Mouse (Mus musculus) thymus, adult 2 months (tissue): Measurements from ENCODE around the gene Tspyl2. TPM values are rescaled to one million over a fixed set of nuclear protein-coding genes. Genes with fewer than 3 reads are reported as not detected.
"Not testable (repeated sequence)": the region's sequence is repeated elsewhere in the genome, so short reads cannot be mapped to it uniquely, and the experiment has no call there.

Source experiments
- DNase-seq: peaks from one replicate; pipeline ENCODE4 v3.0.0; 2021
- H3K27ac ChIP-seq: fragments of 200-500 bp; 2 replicates; pipeline ENCODE4 v1.5.1; 2012; ENCODE audit warnings: low read length, control low read depth; ENCODE audit not compliant: control insufficient read depth, insufficient read depth
- H3K27me3 ChIP-seq: fragments of 200-500 bp; 2 replicates; pipeline ENCODE4 v1.6.1; 2012; ENCODE audit warnings: mild to moderate bottlenecking, low read length, moderate library complexity, mixed read lengths; ENCODE audit not compliant: control insufficient read depth, insufficient read depth
- H3K36me3 ChIP-seq: fragments of 200-500 bp; 2 replicates; pipeline ENCODE4 v1.6.1; 2012; ENCODE audit warnings: mild to moderate bottlenecking, low read length, moderate library complexity; ENCODE audit not compliant: control insufficient read depth, insufficient read depth
- H3K4me1 ChIP-seq: fragments of 200-500 bp; replicated peaks from 2 replicates; pipeline ENCODE4 v1.6.1; 2012; ENCODE audit warnings: low read length; ENCODE audit not compliant: control insufficient read depth, insufficient read depth
- H3K4me3 ChIP-seq: fragments of 200-500 bp; 2 replicates; pipeline ENCODE4 v1.5.1; 2012; ENCODE audit warnings: mild to moderate bottlenecking, low read length, control low read depth, moderate library complexity; ENCODE audit not compliant: control insufficient read depth, insufficient read depth
- CTCF ChIP-seq: fragments of 200-500 bp; IDR thresholded peaks from 2 replicates; pipeline ENCODE4 v1.5.1; 2012; ENCODE audit warnings: mild to moderate bottlenecking, control low read depth, low read length, moderate library complexity, borderline replicate concordance; ENCODE audit not compliant: control insufficient read depth, poor library complexity, insufficient read depth; ENCODE audit errors: extremely low read depth
- POLR2A ChIP-seq: fragments of 200-500 bp; IDR thresholded peaks from 2 replicates; pipeline ENCODE4 v1.6.1; 2012; ENCODE audit warnings: mild to moderate bottlenecking, low read length, control low read depth, moderate library complexity; ENCODE audit not compliant: control insufficient read depth, poor library complexity, insufficient read depth; ENCODE audit errors: extremely low read depth
- WGBS: fragments of 180-500 bp; shearing (Covaris S2); methylation state at CpG from one replicate; pipeline ENCODE4 v1.1.7; 2018; 5-methylcytosine and 5-hydroxymethylcytosine counted together
- polyA plus RNA-seq: library from polyadenylated mRNA; depleted of rRNA; stranded (reverse); fragments of >200 nt; gene quantifications from 2 replicates; pipeline ENCODE4 v1.2.3, GENCODE M21; 2012

Tspyl2 gene
- polyA plus RNA-seq, 1 experiment, result 34.6 TPM

DNA sequence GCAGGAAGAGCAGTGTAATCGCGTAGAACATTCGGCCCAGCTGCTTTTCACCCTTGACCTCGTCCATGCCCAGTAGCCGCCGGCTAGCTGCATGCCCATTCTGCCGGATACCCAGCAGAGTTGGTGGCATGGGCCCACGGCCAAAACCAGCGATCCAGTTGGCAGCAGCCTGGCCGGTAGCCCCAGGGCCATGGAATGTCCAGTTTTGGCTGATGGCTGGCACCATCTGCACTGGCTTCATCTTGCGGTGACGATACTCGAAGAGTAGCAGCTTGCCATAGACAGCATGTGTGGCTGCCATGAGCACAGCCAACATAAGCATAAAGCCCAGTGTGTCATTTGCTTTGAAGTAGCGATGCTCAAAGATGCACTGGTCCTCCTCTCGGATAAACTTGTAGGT, 4.4 kb upstream of the Tspyl2 start:
- H3K27ac ChIP-seq, result no peak overlapping the region
- TF ChIP-seq POLR2A, result no peak
- TF ChIP-seq CTCF, result no peak
- H3K4me1 ChIP-seq, result peaks cover 4% of the 10 kb centered on the region; the same call in 1 of the 2 replicates
- no peaks in the 10 kb centered on the region for H3K27me3 ChIP-seq
- DNase-seq, result no peak
- 96% methylated on average over 15 of the region's 15 CpGs for WGBS
- no peak overlapping the region for H3K4me3 ChIP-seq
- H3K36me3 ChIP-seq, result no peaks in the 10 kb centered on the region

- Histone ChIP-seq H3K4me1 (peaks cover 7% of the 10 kb centered on the region; the same call in 1 of the 2 replicates), H3K4me3 (peak overlapping the region; percentile 57), H3K27me3 (no peaks in the 10 kb centered on the region), H3K36me3 (no peaks in the 10 kb centered on the region), H3K27ac (peak overlapping the region; percentile 74; the same call in 1 of the 2 replicates)
- 27% methylated on average over 6 of the region's 6 CpGs for WGBS
- DNase-seq, result no peak
- TF ChIP-seq CTCF, result no peak
- no peak for TF ChIP-seq POLR2A
These were observed 678 bp upstream of the Tspyl2 start for GRCm38 (mm10) chrX:152342903-152343302.

DNA sequence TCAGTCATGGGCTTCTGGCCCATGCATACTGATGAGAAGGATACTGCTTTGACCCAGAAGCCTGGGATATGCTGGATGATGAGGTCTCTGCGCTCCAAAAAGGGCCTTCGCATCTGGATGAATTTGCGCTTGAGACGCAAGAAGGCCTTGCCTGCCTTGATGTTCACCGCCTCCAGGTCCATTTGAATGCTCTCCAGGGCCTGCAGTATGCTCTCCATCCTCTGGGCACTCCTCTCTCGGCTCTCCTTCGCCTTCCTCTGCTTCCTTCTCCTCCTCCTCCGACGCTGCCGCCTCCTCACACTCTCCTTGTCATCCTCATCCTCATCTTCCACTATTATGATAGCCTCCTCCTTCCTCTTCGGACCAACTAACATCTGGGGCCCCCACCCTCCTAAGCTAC, 729 bp downstream of the Tspyl2 start:
- Histone ChIP-seq H3K4me1 (peaks cover 15% of the 10 kb centered on the region), H3K27me3 (no peaks in the 10 kb centered on the region), H3K4me3 (peak overlapping the region; percentile 57), H3K36me3 (no peaks in the 10 kb centered on the region), H3K27ac (no peak overlapping the region)
- TF ChIP-seq POLR2A (no peak), CTCF (no peak)
- no peak for DNase-seq
- 49% methylated on average over 11 of the region's 11 CpGs for WGBS

DNA sequence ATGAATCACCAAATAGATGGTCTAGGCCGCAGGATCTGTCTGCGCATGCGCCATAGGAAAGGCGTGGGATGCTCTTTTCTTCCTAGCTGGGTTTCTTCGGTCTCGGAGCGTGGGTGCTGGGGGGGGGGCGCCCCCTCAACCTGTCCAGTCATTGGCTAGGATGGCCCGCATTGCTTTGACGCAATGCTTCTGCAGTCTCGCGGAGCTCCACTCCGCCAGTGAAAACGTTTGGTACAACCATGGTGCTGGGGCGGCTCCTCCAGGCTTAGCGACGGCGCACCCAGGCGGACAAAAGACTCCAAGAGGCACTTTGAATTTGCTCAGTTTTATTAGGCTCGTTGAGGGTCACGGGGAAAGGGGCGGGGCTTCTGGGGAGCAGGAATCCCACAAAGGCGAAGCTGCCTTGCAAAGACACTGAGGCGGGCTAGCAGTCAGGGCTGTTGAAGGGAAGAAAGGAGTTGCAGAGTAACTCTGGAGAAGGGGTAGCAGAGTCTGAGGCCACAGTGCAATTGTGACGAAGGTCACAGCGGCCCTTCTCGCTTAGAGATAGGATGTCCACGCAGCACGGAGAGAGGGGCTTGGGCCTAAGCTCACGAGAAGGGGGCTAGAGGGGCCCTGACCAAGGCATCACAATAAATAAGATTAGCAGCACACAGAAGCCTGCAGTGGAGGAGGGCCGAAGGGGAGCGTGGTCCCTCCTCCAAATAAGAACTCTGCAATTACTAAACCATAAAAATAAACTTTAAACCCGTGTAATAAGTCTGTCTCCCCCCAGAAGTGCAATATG, 5.5 kb downstream of the Tspyl2 start:
- no peaks in the 10 kb centered on the region for H3K27me3 ChIP-seq
- DNase-seq, result peak; percentile 68
- peak overlapping the region; percentile 68 for H3K27ac ChIP-seq
- WGBS, result 15% methylated on average over 33 of the region's 33 CpGs
- TF ChIP-seq POLR2A (no peak), CTCF (no peak)
- peaks cover 12% of the 10 kb centered on the region for H3K4me1 ChIP-seq
- peak overlapping the region; percentile 54 for H3K4me3 ChIP-seq
- no peaks in the 10 kb centered on the region for H3K36me3 ChIP-seq

GRCm38 (mm10) chrX:152336123-152336522, 6.1 kb downstream of the Tspyl2 start:
- H3K4me3 ChIP-seq, H3K27me3 ChIP-seq, H3K4me1 ChIP-seq, H3K27ac ChIP-seq, DNase-seq, H3K36me3 ChIP-seq: not testable (repeated sequence)
- 72% methylated on average over 4 of the region's 4 CpGs for WGBS

DNA sequence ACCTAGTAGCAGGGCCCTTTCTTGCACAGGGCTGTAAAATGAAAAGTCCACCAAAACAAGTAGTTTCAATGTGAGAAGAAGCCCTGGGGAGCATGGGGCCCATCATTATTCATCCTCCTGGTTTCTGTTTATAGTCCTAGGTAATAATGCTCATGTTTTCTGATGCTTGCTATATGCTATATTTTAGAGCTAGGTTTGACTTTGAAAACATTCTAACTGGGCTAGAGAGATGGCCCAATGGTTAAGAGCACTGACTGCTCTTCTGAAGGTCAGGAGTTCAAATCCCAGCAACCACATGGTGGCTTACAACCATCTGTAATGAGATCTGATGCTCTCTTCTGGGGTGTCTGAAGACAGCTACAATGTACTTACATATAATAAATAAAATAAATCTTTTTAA, 12.8 kb downstream of the Tspyl2 start:
- H3K27me3 ChIP-seq, DNase-seq, H3K4me1 ChIP-seq: not testable (repeated sequence)

GRCm38 (mm10) chrX:152327689-152328052, 14.6 kb downstream of the Tspyl2 start:
- no peak overlapping the region for H3K4me3 ChIP-seq
- no peak for TF ChIP-seq CTCF
- no peak for TF ChIP-seq POLR2A
- H3K4me1 ChIP-seq, result no peaks in the 10 kb centered on the region
- H3K36me3 ChIP-seq, result no peaks in the 10 kb centered on the region
- no peaks in the 10 kb centered on the region for H3K27me3 ChIP-seq
- 22% methylated on average over 8 of the region's 8 CpGs for WGBS
- no peak for DNase-seq
- no peak overlapping the region for H3K27ac ChIP-seq

More for the DNA sequence above, 12.8 kb downstream of the Tspyl2 start:
- not testable (repeated sequence) for H3K36me3 ChIP-seq, H3K27ac ChIP-seq, H3K4me3 ChIP-seq
